Mouse (Mus musculus) small intestine, adult 10 weeks (tissue): ENCODE data around the gene E2f1. TPM values are rescaled to one million over a fixed set of nuclear protein-coding genes. Genes with fewer than 3 reads are reported as not detected.

Experiments used
- polyA plus RNA-seq: library from polyadenylated mRNA; stranded (reverse); fragments of 350-450 nt; fragmentation: Illumina TruSeq; extraction: RNeasy Lipid Tissue Mini Kit (QIAGEN cat#74804); gene quantifications from one replicate; pipeline ENCODE4 v1.2.3, GENCODE M21; 2014; ENCODE audit warnings: low replicate concordance

Gene E2f1
- not detected for polyA plus RNA-seq

GRCm38 (mm10) chr2:154569836-154570286, at the start of gene E2f1:
Gene E2f1, minus strand, starts transcription at chr2:154569892.

GRCm38 (mm10) chr2:154613118-154614115, 43.7 kb upstream of the E2f1 start, which contains the start of the genes Zfp341 and 4930519P11Rik:
Gene Zfp341, plus strand, starts transcription at chr2:154613297.
Gene 4930519P11Rik, minus strand, starts transcription at chr2:154613437.

GRCm38 (mm10) chr2:154603638-154604153, 34.0 kb upstream of the E2f1 start, which contains the start of gene Pxmp4:
Gene Pxmp4, minus strand, starts transcription at chr2:154603708.

GRCm38 (mm10) chr2:154558264-154559039, 11.2 kb downstream of the E2f1 start, which contains the start of gene Necab3:
Gene Necab3, minus strand, starts transcription at chr2:154558890.

GRCm38 (mm10) chr2:154551476-154551875, 18.2 kb downstream of the E2f1 start, which contains the start of gene Actl10:
Gene Actl10, plus strand, starts transcription at chr2:154551776.

GRCm38 (mm10) chr2:154546711-154547110, 23.0 kb downstream of the E2f1 start, which contains the start of gene 1700003F12Rik:
Gene 1700003F12Rik, plus strand, starts transcription at chr2:154547085.

Other genes starting within 250 kb of the E2f1 start
- 9.1 TPM for gene Cdk5rap1, start 196.9 kb downstream of the E2f1 start, polyA plus RNA-seq
- not detected for gene Snta1, start 161.8 kb downstream of the E2f1 start, polyA plus RNA-seq
- gene Cbfa2t2, start 133.4 kb downstream of the E2f1 start, polyA plus RNA-seq = 9.2 TPM
- not detected for gene 1700003F12Rik, start 22.8 kb downstream of the E2f1 start, polyA plus RNA-seq
- gene Actl10, start 18.1 kb downstream of the E2f1 start, polyA plus RNA-seq = not detected
- not detected for gene Necab3, start 11.0 kb downstream of the E2f1 start, polyA plus RNA-seq
- gene Pxmp4, start 33.8 kb upstream of the E2f1 start, polyA plus RNA-seq = 8.1 TPM
- gene Zfp341, start 43.4 kb upstream of the E2f1 start, polyA plus RNA-seq = not detected
- not detected for gene 4930519P11Rik, start 43.5 kb upstream of the E2f1 start, polyA plus RNA-seq
- 57.0 TPM for gene Chmp4b, start 81.8 kb upstream of the E2f1 start, polyA plus RNA-seq
- not detected for gene Gm14214, start 200.1 kb upstream of the E2f1 start, polyA plus RNA-seq
- 96.0 TPM for gene Raly, start 221.2 kb upstream of the E2f1 start, polyA plus RNA-seq
- not detected for gene a, start 221.5 kb upstream of the E2f1 start, polyA plus RNA-seq